Mouse (Mus musculus): Measurements from ENCODE around the gene B9d2. TPM values are rescaled to one million over a fixed set of nuclear protein-coding genes. Genes with fewer than 3 reads are reported as not detected.

The B9d2 gene
- total RNA-seq (2023): 25.7 and 26.9 TPM in 2 replicates

DNA sequence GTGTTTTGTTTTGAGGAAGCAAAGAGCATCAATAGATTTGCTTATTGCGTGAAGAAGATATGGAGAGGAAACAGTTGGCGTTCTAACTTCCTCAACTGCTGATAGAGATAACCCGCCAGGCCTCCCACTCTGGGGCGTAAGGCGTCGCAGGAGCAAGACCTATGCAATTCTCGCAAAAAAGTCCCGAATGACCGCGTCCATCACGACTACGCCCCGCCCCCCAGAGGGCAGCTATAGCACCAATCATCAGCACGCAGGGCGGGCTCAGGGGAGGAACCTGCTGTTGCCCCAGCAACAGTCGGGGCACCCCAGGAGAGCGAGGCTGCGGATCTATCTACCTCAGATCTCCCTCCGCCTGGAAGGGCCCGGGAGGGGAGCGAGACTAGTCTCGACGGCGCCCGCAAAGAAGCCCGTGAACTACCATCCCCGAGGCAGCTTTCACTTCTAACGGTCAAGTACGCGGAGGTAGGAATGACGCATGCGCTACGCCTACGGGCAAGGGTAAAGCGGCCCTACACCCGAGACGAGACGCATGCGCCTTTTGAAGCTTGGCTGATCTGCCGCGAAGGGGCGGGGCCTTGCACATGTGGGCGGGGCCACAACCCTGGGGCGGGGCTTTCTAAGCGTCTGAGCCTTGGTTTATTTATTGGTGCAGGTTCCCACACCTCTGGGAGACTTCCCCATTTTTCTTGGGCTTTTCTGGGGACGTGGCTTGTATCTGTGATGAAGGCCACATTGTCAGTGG lies at the start of gene B9d2:
TSS of gene B9d2 (plus strand) at position 267 of the 745 bp plus-strand sequence.

GRCm38 (mm10) chr7:25658657-25659472 lies 21.7 kb upstream of the B9d2 start, which contains the start of the genes Bckdha and Exosc5:
Gene Bckdha (minus strand): TSS chr7:25658981.
Gene Exosc5 (plus strand): TSS chr7:25659164.

DNA sequence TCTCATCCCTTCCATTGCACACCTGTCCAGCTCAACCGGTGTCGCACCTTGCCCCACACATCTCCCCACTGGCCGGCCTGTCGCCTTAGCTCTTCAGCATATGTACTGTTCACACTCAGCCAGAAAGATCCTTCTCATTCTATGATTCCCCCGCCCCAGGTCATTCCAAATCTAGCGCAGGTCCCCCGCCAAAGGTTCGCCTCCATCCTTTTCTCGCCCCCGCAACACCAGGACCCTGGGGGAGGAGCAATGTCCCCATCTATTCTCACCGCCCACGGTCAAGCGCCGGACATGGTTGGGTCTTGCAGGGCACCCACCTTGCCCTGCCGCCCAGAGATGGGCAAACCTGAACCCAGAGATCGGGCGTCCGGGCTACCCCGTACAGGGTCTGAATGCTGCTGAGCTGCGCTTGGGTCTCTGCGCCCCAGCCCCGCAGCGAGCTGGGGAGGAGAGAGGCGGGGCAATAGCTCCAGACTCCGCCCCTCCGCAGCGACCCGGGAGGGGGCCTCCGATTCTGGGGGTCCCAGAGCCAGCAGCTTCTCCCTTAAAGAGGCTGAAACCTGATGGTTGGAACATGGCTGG lies 5.8 kb upstream of the B9d2 start, which contains the start of gene Tmem91:
TSS of gene Tmem91 (minus strand) at position 448 of the 582 bp plus-strand sequence.

GRCm38 (mm10) chr7:25686680-25687531 lies 6.3 kb downstream of the B9d2 start, which contains the start of gene Tgfb1:
Gene Tgfb1 (plus strand): TSS chr7:25687002.

GRCm38 (mm10) chr7:25718788-25719417 lies 38.3 kb downstream of the B9d2 start, which contains the start of gene Ccdc97:
Gene Ccdc97 (minus strand): TSS chr7:25719088.

Other genes starting within 250 kb of the B9d2 start
- gene Ceacam1, start 203.2 kb upstream of the B9d2 start, total RNA-seq (2023): 225 and 283 TPM in 2 replicates
- gene Ceacam2, start 140.9 kb upstream of the B9d2 start, total RNA-seq (2023): 31.1 and 36.1 TPM in 2 replicates
- not detected in 2 replicates for gene Erich4, start 64.9 kb upstream of the B9d2 start, total RNA-seq (2023)
- 22.0 and 31.8 TPM in 2 replicates for gene Dmac2, start 61.4 kb upstream of the B9d2 start, total RNA-seq (2023)
- gene B3gnt8, start 54.1 kb upstream of the B9d2 start, total RNA-seq (2023): 14.4 and 15.7 TPM in 2 replicates
- gene Bckdha, start 21.8 kb upstream of the B9d2 start, total RNA-seq (2023): 32.4 and 39.2 TPM in 2 replicates
- 22.3 and 26.5 TPM in 2 replicates for gene Exosc5, start 21.6 kb upstream of the B9d2 start, total RNA-seq (2023)
- 1.3 TPM in 1 of 2 replicates, not detected in the other for gene Tmem91, start 5.6 kb upstream of the B9d2 start, total RNA-seq (2023)
- gene Tgfb1, start 6.2 kb downstream of the B9d2 start, total RNA-seq (2023): 140 and 147 TPM in 2 replicates
- 72.3 and 86.5 TPM in 2 replicates for gene Ccdc97, start 38.3 kb downstream of the B9d2 start, total RNA-seq (2023)
- gene Hnrnpul1, start 74.0 kb downstream of the B9d2 start, total RNA-seq (2023): 210 and 238 TPM in 2 replicates
- gene Axl, start 107.9 kb downstream of the B9d2 start, total RNA-seq (2023): 1.1 and 2.0 TPM in 2 replicates
- gene Cyp2s1, start 136.1 kb downstream of the B9d2 start, total RNA-seq (2023): not detected in 2 replicates
- not detected in 2 replicates for gene Cyp2b10, start 216.8 kb downstream of the B9d2 start, total RNA-seq (2023)

Measured in neutrophil, adult 65 days (primary cell).